Mouse (Mus musculus): ENCODE data around the gene Echdc2. TPM values are rescaled to one million over a fixed set of nuclear protein-coding genes. Genes with fewer than 3 reads are reported as not detected.

Gene Echdc2
- polyA plus RNA-seq (2014; fragmentation: Nextera tagmentation; extraction: Ambion mirVana), result 43.4 and 44.3 TPM in 2 replicates

- peak within 1 kb of the TSS; percentile 64 for H3K4me3 ChIP-seq (ENCODE audit: low read depth, low read length)
- peak within 1 kb of the TSS; percentile 85 for H3K9ac ChIP-seq
- DNase-seq, result peak; percentile 78
- peak within 1 kb of the TSS; percentile 96 for H3K4me2 ChIP-seq
- no peaks in the 10 kb centered on the region for H3K9me3 ChIP-seq (ENCODE audit: low read depth, low read length)
- no peaks in the 10 kb centered on the region for H3K27me3 ChIP-seq (ENCODE audit: insufficient read depth, low read length)
- no peaks in the 10 kb centered on the region for H3K4me1 ChIP-seq (ENCODE audit: insufficient read depth)
- H3K27ac ChIP-seq (ENCODE audit: low read depth), result peak within 1 kb of the TSS; percentile 33; the same call in 1 of the 2 replicates
- no peaks in the 10 kb centered on the region for H3K36me3 ChIP-seq (ENCODE audit: insufficient read depth)
- ATAC-seq (ENCODE audit: insufficient read depth), result peak; percentile 77
- TF ChIP-seq CTCF (IDR thresholded peaks at IDR 0.05; ENCODE audit: low read depth), result peak; percentile 55
- WGBS, result under 1% methylated on average over 43 of the region's 43 CpGs
Measured at GRCm38 (mm10) chr4:108165152-108165895, at the start of gene Echdc2. Gene Echdc2 (plus strand): TSS chr4:108165437.

DNA sequence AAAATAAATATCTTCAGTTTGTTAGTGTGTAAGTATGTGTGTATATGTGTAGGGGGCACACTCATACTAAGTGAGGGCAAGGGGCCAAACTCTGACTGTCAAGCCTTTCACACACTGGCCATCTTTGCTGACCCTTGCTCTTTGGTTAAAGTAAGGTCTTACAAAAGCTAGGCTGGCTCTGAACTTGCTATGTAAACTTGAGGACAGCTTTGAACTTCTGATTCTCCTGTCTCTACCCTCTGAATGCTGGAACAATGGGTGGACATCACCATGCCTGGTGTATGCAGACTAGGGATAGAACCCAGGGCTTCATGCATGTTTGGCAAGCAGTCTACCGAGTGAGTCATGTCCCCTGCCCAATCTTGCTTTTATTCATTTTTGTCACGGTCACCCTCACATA is 48.8 kb upstream of the Echdc2 start:
- no peak overlapping the region for H3K27ac ChIP-seq (ENCODE audit: low read depth)
- no peaks in the 10 kb centered on the region for H3K36me3 ChIP-seq (ENCODE audit: insufficient read depth)
- no peak for DNase-seq
- TF ChIP-seq CTCF (IDR thresholded peaks at IDR 0.05; ENCODE audit: low read depth), result no peak
- no peaks in the 10 kb centered on the region for H3K4me1 ChIP-seq (ENCODE audit: insufficient read depth)
- no peaks in the 10 kb centered on the region for H3K27me3 ChIP-seq (ENCODE audit: insufficient read depth, low read length)
- ATAC-seq (ENCODE audit: insufficient read depth), result no peak
- no peak overlapping the region for H3K4me2 ChIP-seq
- H3K9me3 ChIP-seq (ENCODE audit: low read depth, low read length), result no peaks in the 10 kb centered on the region
- 79% methylated on average over 2 of the region's 2 CpGs for WGBS
- no peak overlapping the region for H3K4me3 ChIP-seq (ENCODE audit: low read depth, low read length)
- H3K9ac ChIP-seq, result no peak overlapping the region

- 89% methylated on average over 8 of the region's 8 CpGs for WGBS
- peak overlapping the region; percentile 63; the same call in 1 of the 2 replicates for H3K4me2 ChIP-seq
- no peak overlapping the region for H3K9ac ChIP-seq
- ATAC-seq (ENCODE audit: insufficient read depth), result no peak
- no peak overlapping the region; the same call in 1 of the 2 replicates for H3K4me3 ChIP-seq (ENCODE audit: low read depth, low read length)
- no peak for TF ChIP-seq CTCF (IDR thresholded peaks at IDR 0.05; ENCODE audit: low read depth)
- H3K27ac ChIP-seq (ENCODE audit: low read depth), result no peak overlapping the region
- H3K36me3 ChIP-seq (ENCODE audit: insufficient read depth), result no peaks in the 10 kb centered on the region
- H3K4me1 ChIP-seq (ENCODE audit: insufficient read depth), result no peaks in the 10 kb centered on the region
- no peak for DNase-seq
- no peaks in the 10 kb centered on the region for H3K27me3 ChIP-seq (ENCODE audit: insufficient read depth, low read length)
- no peaks in the 10 kb centered on the region for H3K9me3 ChIP-seq (ENCODE audit: low read depth, low read length)
Measured at GRCm38 (mm10) chr4:108117488-108117887, 47.7 kb upstream of the Echdc2 start.

GRCm38 (mm10) chr4:108117924-108118876 is 47.0 kb upstream of the Echdc2 start:
- ATAC-seq (ENCODE audit: insufficient read depth) (peak; percentile 95), DNase-seq (peak; percentile 95)
- peak; percentile 16; the same call in 1 of the 2 replicates for TF ChIP-seq CTCF (IDR thresholded peaks at IDR 0.05; ENCODE audit: low read depth)
- peak overlapping the region; percentile 61 for H3K9ac ChIP-seq
- H3K9me3 ChIP-seq (ENCODE audit: low read depth, low read length), result no peaks in the 10 kb centered on the region
- H3K27me3 ChIP-seq (ENCODE audit: insufficient read depth, low read length), result no peaks in the 10 kb centered on the region
- no peaks in the 10 kb centered on the region for H3K4me1 ChIP-seq (ENCODE audit: insufficient read depth)
- peak overlapping the region; percentile 63 for H3K4me2 ChIP-seq
- H3K27ac ChIP-seq (ENCODE audit: low read depth), result 0 out of 2 replicates have a peak overlapping the region, but pooled peaks have one; percentile 55
- 11% methylated on average over 43 of the region's 45 CpGs for WGBS
- peak overlapping the region; percentile 47 for H3K4me3 ChIP-seq (ENCODE audit: low read depth, low read length)
- H3K36me3 ChIP-seq (ENCODE audit: insufficient read depth), result no peaks in the 10 kb centered on the region

DNA sequence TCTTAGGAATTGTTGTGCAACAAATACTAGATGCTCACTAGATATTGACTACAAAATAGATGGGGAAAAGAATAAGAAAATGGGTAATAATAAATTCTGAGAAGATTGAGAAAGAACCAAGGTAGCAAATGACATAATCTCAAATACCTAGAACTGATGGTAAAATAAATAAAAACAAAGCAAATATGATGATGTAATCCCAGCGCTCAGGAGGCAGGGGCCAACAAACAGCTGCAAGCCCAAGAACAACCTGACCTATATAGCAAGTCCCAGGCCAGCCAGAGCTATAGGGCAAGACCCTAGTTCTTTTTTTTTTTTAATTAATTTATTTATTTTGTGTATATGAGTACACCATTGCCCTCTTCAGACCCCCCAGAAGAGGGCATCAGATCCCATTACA is 41.1 kb upstream of the Echdc2 start:
- Histone ChIP-seq H3K4me2 (no peak overlapping the region), H3K4me3 (ENCODE audit: low read depth, low read length) (no peak overlapping the region), H3K27me3 (ENCODE audit: insufficient read depth, low read length) (no peaks in the 10 kb centered on the region), H3K4me1 (ENCODE audit: insufficient read depth) (no peaks in the 10 kb centered on the region), H3K27ac (ENCODE audit: low read depth) (no peak overlapping the region), H3K9ac (no peak overlapping the region), H3K9me3 (ENCODE audit: low read depth, low read length) (no peaks in the 10 kb centered on the region), H3K36me3 (ENCODE audit: insufficient read depth) (no peaks in the 10 kb centered on the region)
- ATAC-seq (ENCODE audit: insufficient read depth), result no peak
- no peak for DNase-seq
- TF ChIP-seq CTCF (IDR thresholded peaks at IDR 0.05; ENCODE audit: low read depth), result no peak
- 94% methylated on average over 1 of the region's 1 CpGs for WGBS

DNA sequence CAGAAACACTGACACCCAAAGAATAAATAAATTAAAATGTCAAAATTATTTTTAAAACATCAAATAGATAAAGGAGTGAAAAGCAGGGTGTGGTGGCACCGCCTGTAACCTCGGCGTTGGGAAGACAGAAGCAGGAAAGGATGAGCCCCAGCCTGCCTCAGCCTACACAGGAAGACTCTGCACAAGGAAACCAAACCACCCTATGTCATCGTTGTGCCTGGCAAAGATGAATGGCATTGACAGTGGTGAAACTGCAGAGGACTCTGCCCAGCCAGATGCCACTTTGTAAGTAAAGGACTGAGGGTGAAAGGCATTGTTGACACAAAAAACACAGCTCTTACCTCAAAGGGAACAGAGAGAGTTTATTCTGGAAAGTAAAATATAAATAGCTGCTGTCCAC is 39.0 kb upstream of the Echdc2 start:
- H3K9ac ChIP-seq, result no peak overlapping the region
- TF ChIP-seq CTCF (IDR thresholded peaks at IDR 0.05; ENCODE audit: low read depth), result no peak
- no peak overlapping the region for H3K4me3 ChIP-seq (ENCODE audit: low read depth, low read length)
- WGBS, result 76% methylated on average over 4 of the region's 4 CpGs
- H3K36me3 ChIP-seq (ENCODE audit: insufficient read depth), result no peaks in the 10 kb centered on the region
- DNase-seq (no peak), ATAC-seq (ENCODE audit: insufficient read depth) (no peak)
- H3K27me3 ChIP-seq (ENCODE audit: insufficient read depth, low read length), result no peaks in the 10 kb centered on the region
- H3K27ac ChIP-seq (ENCODE audit: low read depth), result no peak overlapping the region
- no peak overlapping the region for H3K4me2 ChIP-seq
- H3K4me1 ChIP-seq (ENCODE audit: insufficient read depth), result no peaks in the 10 kb centered on the region
- H3K9me3 ChIP-seq (ENCODE audit: low read depth, low read length), result no peaks in the 10 kb centered on the region

DNA sequence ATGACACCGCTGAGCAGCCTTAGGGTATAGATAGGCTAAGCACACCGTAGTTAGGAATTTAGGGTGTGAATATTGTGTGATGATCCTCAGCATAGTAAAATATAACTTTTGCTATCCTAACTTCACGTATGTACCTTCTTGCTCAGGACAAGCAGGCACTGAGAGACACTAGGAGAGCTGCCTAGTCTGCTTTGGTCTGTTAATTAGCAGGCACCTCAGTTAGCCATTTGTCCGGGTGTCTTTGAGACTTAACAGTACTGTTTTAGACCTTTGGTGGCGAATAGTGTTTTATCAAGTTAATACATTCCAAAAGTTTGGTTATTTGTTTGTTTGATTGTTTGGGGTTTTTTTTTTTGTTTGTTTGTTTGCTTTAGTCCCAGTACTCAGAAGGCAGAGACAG is 37.7 kb upstream of the Echdc2 start:
- Histone ChIP-seq H3K36me3 (ENCODE audit: insufficient read depth) (no peaks in the 10 kb centered on the region), H3K27me3 (ENCODE audit: insufficient read depth, low read length) (no peaks in the 10 kb centered on the region), H3K4me3 (ENCODE audit: low read depth, low read length) (no peak overlapping the region), H3K27ac (ENCODE audit: low read depth) (no peak overlapping the region), H3K4me2 (no peak overlapping the region), H3K4me1 (ENCODE audit: insufficient read depth) (no peaks in the 10 kb centered on the region), H3K9ac (no peak overlapping the region), H3K9me3 (ENCODE audit: low read depth, low read length) (no peaks in the 10 kb centered on the region)
- no peak for TF ChIP-seq CTCF (IDR thresholded peaks at IDR 0.05; ENCODE audit: low read depth)
- ATAC-seq (ENCODE audit: insufficient read depth) (no peak), DNase-seq (no peak)
- 87% methylated on average over 5 of the region's 5 CpGs for WGBS

Data from lung, embryonic 14.5 days (tissue).